Mouse (Mus musculus): ENCODE measurements around the gene Efcab8. TPM values are rescaled to one million over a fixed set of nuclear protein-coding genes. Genes with fewer than 3 reads are reported as not detected.

The Efcab8 gene
- total and polyA plus RNA-seq, 3 experiments, result 0.08 to 0.42 (median 0.39) TPM

- Histone ChIP-seq H3K4me3 (replicated peaks in 1 of 3; ENCODE audit: low read depth in 2 of 3, low read length in 2 of 3, poor library complexity in 1 of 3) (no peak overlapping the region), H3K36me3 (replicated peaks in 1 of 2; ENCODE audit: control insufficient read depth in 1 of 2, insufficient read depth in 1 of 2, low read length in 1 of 2) (peaks cover 2 to 35% of the 10 kb centered on the region in 2 experiments), H3K27me3 (replicated peaks) (no peaks in the 10 kb centered on the region), H3K9ac (ENCODE audit: insufficient read depth, low read depth) (no peak overlapping the region), H3K9me3 (replicated peaks; ENCODE audit: low read length) (no peaks in the 10 kb centered on the region), H3K4me2 (ENCODE audit: insufficient read depth, low read depth, poor library complexity, severe bottlenecking) (no peak overlapping the region), H3K27ac (ENCODE audit: insufficient read depth, low read depth) (no peak overlapping the region), H3K79me2 (replicated peaks; ENCODE audit: control insufficient read depth, extremely low read depth, insufficient read depth, poor library complexity, severe bottlenecking) (no peaks in the 10 kb centered on the region), H3K4me1 (ENCODE audit: control insufficient read depth in 1 of 2, insufficient read depth in 2 of 2) (peaks cover 4 to 26% of the 10 kb centered on the region in 2 experiments; a peak in 3 of 4 replicates)
- in situ Hi-C loops (cut with MboI; ENCODE audit: low pct_ligation_motif_present, low pct_unique_long_range_greater_than_20kb, low sequenced_read_pairs), result no loop called here
- dilution Hi-C loops (cut with MboI; ENCODE audit: extremely low pct_ligation_motif_present, extremely low pct_unique_long_range_greater_than_20kb, low sequenced_read_pairs), result no loop called here
- TF ChIP-seq MXI1 (IDR thresholded peaks at IDR 0.05; ENCODE audit: low read depth, low read length), result no peak
- no peak for TF ChIP-seq MAZ (IDR thresholded peaks at IDR 0.05; ENCODE audit: low read depth, low read length)
- no peak for TF ChIP-seq CHD2 (IDR thresholded peaks at IDR 0.05; ENCODE audit: low read length)
- TF ChIP-seq JUND (conservative IDR thresholded peaks at IDR 0.05; ENCODE audit: low read depth, low read length), result no peak
- no peak for TF ChIP-seq BHLHE40 (IDR thresholded peaks at IDR 0.05; ENCODE audit: low read depth, low read length)
- no peak for TF ChIP-seq ELF1 (IDR thresholded peaks at IDR 0.05; ENCODE audit: low read depth, low read length)
- TF ChIP-seq HCFC1 (IDR thresholded peaks at IDR 0.05; ENCODE audit: low read depth, low read length), result no peak
- TF ChIP-seq TCF12 (IDR thresholded peaks at IDR 0.05; ENCODE audit: low read depth, low read length), result no peak
- TF ChIP-seq UBTF (IDR thresholded peaks at IDR 0.05; ENCODE audit: low read depth, low read length), result no peak
- no peak for TF ChIP-seq KAT2A (IDR thresholded peaks at IDR 0.05; ENCODE audit: insufficient replicate concordance, low read length)
- TF ChIP-seq ZMIZ1 (IDR thresholded peaks at IDR 0.05; ENCODE audit: low read depth, low read length), result no peak
- no peak for TF ChIP-seq MYC (IDR thresholded peaks at IDR 0.05; ENCODE audit: low read depth, low read length)
- no peak for TF ChIP-seq POLR2A (IDR thresholded peaks at IDR 0.05; ENCODE audit: low read depth, low read length)
- TF ChIP-seq MEF2A (IDR thresholded peaks at IDR 0.05; ENCODE audit: borderline replicate concordance, low read depth, low read length), result no peak
- TF ChIP-seq E2F4 (IDR thresholded peaks at IDR 0.05; ENCODE audit: insufficient replicate concordance, low read depth, low read length), result no peak
- TF ChIP-seq TBP (conservative IDR thresholded peaks at IDR 0.05; ENCODE audit: low read depth, low read length), result no peak
- no peak for TF ChIP-seq NRF1 (IDR thresholded peaks at IDR 0.05; ENCODE audit: low read depth, low read length)
- TF ChIP-seq ETS1 (conservative IDR thresholded peaks at IDR 0.05; ENCODE audit: low read depth, low read length), result no peak
- no peak for TF ChIP-seq EP300 (IDR thresholded peaks at IDR 0.05; ENCODE audit: low read length)
- no peak for DNase-seq (ENCODE audit: extremely low read depth)
Measured at GRCm38 (mm10) chr2:153775472-153775871, 4.3 kb upstream of the Efcab8 start.

GRCm38 (mm10) chr2:153778638-153779362, 931 bp upstream of the Efcab8 start:
- in situ Hi-C loops (cut with MboI; ENCODE audit: low pct_ligation_motif_present, low pct_unique_long_range_greater_than_20kb, low sequenced_read_pairs), result no loop called here
- TF ChIP-seq MAFK (IDR thresholded peaks at IDR 0.05; ENCODE audit: insufficient replicate concordance, low read length), result no peak
- no peak for TF ChIP-seq TCF12 (IDR thresholded peaks at IDR 0.05; ENCODE audit: low read depth, low read length)
- dilution Hi-C loops (cut with MboI; ENCODE audit: extremely low pct_ligation_motif_present, extremely low pct_unique_long_range_greater_than_20kb, low sequenced_read_pairs), result no loop called here
- Histone ChIP-seq H3K27me3 (replicated peaks) (no peaks in the 10 kb centered on the region), H3K79me2 (replicated peaks; ENCODE audit: control insufficient read depth, extremely low read depth, insufficient read depth, poor library complexity, severe bottlenecking) (no peaks in the 10 kb centered on the region), H3K4me3 (replicated peaks in 1 of 3; ENCODE audit: low read depth in 2 of 3, low read length in 2 of 3, poor library complexity in 1 of 3) (no peak overlapping the region), H3K4me1 (ENCODE audit: control insufficient read depth in 1 of 2, insufficient read depth in 2 of 2) (peaks cover 7 to 19% of the 10 kb centered on the region in 2 experiments; a peak in 3 of 4 replicates), H3K9me3 (replicated peaks; ENCODE audit: low read length) (no peaks in the 10 kb centered on the region), H3K9ac (ENCODE audit: insufficient read depth, low read depth) (no peak overlapping the region), H3K27ac (ENCODE audit: insufficient read depth, low read depth) (no peak overlapping the region), H3K36me3 (replicated peaks in 1 of 2; ENCODE audit: control insufficient read depth in 1 of 2, insufficient read depth in 1 of 2, low read length in 1 of 2) (peaks cover 0 to 11% of the 10 kb centered on the region in 2 experiments), H3K4me2 (ENCODE audit: insufficient read depth, low read depth, poor library complexity, severe bottlenecking) (no peak overlapping the region)
- no peak for DNase-seq (ENCODE audit: extremely low read depth)

Measured in CH12.LX (cell line).